Mouse (Mus musculus): ENCODE measurements around the gene Lrsam1.

Lrsam1 gene

DNA sequence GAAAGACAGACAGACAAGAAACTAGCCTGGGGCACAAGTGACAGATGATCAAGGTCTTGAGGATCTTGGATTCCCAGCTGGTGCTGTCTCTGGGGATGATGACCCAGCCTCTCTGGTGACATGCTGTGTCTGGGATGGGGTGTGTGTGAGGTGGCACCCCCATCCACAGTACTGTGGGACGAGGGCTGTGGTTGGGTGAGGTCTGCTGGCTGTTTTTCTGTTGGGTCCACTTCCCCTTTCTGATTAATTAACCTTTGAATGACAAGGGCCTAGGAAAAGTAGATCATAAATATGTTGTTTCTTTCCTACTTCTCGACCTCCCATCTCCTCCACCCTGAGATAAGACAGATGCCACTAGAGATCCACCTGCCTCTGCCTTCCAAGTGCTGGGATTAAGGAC is 67.3 kb downstream of the Lrsam1 start:
- no peak for DNase-seq (ENCODE audit: low read depth)

DNA sequence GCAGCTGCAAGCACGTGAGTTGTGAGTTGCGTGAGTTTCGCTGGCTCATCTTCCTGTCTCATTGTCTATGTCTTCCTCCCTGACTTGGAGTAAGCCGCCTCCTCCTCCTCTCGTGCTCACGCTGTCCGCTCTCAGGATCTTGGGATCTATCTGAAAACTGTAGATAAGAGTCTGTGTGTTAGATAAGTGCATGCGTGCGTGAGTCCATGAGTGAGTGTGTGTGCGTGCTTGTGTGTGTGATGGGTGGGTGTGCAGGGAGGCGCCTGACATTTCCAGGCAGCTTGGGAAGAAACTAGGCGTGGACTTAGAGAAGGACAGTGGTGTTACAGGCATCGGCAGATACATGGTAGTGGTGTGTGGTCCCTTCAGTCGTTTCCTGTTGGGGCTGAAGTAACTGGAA is 68.9 kb downstream of the Lrsam1 start:
- DNase-seq (ENCODE audit: low read depth), result no peak

DNA sequence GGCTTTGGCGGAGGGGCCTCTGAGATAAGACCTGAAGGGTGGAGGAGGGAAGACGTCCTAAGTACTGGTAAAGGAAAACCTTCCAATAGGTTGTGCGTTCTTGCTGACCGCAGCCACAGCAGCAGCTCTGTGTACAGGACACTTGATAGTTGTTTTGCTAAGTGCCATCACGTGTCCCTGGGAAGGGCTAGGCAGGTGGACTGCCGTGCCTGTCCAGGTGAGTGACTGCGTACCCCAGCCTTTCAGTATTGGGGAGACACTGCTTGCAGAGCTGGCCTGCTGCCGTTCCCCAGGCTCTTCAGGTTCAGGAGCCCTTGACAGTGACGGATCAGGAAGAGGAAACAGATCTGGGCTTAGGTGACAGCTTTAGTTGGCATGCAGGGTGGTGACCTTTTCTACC is 70.1 kb downstream of the Lrsam1 start:
- DNase-seq (ENCODE audit: low read depth), result no peak

DNA sequence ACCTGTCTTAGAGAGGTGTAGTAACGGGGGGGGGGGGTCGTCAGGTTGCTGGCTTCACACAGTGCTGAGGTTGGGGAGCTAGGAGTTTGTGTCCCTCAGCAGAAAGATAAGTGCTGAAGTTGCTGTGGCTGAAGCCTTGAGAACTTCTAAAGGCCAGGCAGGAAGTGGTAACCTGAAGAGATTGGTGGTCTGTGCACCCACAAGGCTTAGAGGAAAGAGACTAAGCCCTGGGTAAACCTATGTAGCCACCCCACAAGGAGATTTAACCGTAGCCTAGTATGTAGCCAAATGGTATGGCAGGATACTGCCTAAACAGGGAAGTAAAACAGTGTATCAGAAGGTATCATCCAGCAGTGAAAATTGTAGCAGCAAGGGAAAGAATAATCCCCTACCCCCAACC is 71.1 kb downstream of the Lrsam1 start:
- peak; percentile 62 for DNase-seq (ENCODE audit: low read depth)

DNA sequence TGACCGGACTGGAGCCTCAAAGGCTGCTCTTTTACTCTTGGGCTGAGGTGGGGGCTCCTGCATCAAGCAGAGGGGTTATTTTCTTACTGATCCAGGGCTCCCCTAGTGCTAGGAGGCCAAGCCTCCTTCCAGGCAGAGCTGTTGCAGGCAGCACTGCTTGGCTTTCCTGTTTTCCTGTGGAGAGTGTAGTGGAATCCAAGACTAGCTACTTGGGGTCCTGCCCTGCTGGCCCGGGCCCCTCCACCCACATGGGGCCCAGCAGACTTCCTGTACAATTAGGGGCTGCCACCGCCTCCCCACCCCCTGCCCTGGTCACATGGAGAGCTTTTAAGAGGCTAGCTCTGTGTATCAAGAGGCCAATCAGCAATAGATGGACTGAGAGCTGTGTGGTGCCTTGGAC is 72.9 kb downstream of the Lrsam1 start:
- no peak for DNase-seq (ENCODE audit: low read depth)

DNA sequence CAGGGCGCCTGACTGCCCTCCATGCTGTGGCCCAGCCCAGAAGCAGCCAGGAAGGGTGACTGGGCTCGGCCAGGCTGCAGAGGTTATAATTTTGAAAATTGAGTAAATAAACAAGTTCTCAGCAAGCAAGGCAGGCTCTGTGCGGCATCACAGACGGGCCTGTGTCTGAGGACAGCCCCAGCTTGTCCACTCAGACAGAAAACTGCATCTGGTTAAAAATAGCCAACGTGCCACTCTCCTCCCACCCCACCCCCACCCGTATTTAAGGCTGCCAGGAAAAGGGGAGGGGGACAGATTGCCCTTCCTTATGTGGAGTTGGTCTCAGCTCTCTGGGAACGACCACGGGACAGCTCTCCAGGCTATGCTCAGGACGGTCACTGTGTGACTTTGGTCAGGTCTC is 73.4 kb downstream of the Lrsam1 start:
- DNase-seq (ENCODE audit: low read depth), result no peak

DNA sequence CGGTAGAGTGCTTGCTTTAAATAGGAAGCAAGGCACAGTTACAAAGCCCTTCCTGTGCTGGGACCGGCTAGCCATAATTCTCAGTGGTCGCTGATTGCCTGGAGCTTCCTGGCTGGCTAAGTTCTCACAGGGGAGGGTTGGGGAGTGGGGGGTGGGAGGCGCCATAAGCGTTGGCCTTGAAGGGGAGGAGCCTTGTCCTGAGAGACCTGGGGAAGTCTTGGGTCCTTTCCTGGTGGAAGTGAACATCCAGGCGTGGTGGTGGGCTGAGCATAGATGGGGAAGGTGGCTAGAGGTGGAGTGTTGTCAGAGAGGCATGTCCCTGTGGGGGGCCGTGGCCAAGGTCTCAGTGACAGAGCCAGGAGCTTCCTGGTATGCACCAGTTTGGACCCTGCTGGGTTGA is 76.7 kb downstream of the Lrsam1 start:
- DNase-seq (ENCODE audit: low read depth), result no peak

DNA sequence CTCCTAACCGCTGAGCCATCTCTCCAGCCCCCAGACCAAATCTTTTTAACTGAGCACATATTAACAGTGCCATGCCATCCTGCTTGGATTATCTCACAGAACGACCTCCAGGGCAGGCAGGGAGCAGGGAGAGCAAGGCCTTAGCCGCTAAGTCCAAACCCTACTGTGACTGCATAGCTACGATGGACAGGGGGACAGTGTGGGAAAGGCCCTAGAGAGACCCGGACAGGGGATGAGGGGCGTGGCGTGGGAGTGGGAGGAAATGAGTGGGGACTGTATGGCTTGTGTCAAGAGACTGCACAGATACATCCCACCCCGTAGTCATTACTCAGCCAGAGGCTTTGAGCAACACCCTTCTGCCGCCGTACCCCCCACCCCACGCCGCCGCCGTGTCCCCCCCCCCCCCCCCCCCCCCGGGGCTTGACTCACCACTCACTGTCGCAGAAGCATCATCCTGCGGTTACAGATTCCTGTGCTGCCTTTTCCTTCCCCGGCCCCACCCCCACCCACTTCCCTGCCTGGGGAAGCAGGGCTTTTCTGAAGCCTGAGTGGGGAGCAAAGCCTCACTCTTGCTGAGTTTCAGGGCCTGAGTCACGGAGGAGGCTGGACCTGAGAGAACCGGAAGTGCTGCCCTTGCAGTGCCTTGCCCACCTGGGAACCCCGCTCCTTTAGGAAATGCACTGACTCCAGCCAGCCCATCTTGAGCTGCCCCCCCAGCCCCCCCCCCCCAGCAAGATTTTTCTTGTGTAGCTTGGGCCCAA is 79.0 kb downstream of the Lrsam1 start:
- peak; percentile 79 for DNase-seq (ENCODE audit: low read depth)

DNA sequence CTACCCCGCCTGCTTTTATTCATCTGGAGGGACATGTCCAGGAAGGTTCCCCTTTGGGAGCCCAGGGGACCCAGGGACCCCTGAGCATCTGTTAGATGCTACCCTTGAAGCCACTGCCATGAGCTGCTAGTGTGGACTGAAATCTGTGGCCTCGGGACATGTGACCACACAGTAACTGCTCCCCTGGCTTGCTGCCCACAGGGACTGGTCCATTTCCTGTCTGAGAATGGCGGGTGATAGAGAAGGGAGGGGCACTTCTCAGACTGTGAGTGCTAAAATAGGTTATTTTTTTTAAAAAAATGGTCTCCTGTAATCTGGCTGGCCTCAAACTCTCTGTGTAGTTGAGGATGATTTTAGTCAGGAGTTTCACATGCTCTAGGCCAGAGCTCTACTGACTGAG is 79.7 kb downstream of the Lrsam1 start:
- DNase-seq (ENCODE audit: low read depth), result peak; percentile 74

DNA sequence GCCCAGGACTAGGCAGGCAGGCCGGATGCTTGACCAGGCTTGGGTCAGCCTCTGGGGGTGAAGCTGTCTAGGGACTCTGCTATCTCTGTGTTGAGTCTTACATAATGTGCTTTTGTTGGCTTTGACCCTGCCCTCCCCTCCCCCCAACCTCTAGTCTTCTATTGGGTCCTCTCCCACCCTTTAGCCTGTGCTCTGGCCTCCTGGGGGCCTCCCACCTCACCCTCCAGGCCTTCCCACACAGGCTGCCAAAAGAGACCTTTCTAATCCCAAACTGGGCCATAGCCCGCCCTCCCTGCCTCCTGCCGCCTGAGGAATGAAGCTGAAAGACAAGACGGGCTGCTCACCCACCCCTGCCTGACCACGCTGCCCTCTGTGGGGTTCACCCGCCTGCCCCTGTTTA is 80.4 kb downstream of the Lrsam1 start:
- DNase-seq (ENCODE audit: low read depth), result no peak

DNA sequence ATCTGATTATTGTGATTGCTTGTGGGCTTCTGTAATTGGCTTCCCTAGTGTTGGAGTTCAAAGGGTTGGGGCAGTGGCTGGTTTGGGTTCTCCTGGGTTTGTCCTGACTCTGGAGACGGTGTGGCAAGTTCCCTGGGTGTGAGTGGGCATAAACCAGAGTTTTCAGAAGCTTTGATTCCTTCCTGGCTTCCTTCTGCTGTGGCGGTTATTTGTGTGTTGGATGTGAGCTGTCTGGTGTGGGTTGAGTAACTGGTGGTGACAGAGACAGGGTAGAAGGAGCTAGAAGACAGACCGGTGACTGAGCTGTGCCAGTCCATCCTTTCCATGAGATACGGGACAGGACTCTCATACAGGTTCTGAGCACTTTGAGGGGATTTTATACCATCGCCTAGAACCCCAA is 81.8 kb downstream of the Lrsam1 start:
- DNase-seq (ENCODE audit: low read depth), result no peak

DNA sequence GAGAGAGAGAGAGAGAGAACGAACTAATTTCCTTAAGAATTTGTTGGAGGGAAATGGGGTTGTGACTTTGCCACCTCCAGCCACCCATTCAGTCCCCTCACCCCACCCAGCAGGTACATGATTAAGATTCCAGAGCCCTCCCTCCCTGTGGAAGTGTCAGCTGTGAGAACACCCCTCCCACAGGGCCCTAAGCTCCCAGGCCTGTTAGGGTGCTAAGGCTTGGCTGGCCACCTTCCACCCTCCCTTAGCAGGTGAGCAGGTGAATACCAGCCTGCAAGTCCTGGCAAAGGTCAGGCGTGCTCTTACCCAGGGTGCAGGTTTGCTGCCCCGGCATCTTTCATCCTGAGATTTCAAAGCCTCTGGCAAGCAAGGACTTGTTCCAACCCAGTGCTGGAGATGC is 83.0 kb downstream of the Lrsam1 start:
- DNase-seq (ENCODE audit: low read depth), result no peak

DNA sequence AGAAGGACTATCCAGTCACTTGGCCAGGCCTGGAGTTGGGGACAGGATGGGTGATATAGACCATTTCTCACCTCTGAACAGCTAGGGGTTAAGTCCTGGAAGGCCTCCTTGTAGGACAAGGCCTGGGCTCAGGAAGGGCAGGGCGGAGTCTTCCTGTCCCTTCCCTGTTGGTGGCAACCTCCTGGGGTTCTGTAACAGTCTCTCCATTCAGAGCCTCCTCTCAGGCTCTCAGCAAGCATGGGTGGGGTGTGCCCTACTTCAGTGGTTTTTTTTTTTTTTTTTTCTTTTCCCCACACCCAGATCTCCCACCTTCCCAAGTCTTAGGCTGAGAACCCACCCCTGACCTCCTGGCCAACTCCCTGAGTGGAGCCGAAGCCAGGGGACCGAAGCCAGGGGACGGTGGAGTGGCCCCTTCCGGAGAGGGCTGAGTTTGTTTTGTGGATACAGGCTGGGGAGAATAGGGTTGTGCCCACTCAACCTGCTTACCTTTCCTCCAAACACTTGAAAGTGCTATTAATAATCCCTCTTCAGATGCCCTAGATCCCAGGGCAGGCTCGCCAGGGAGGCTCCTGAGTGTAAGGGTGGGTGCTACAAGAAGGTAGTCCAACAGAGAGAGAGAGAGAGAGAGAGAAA is 83.5 kb downstream of the Lrsam1 start:
- DNase-seq (ENCODE audit: low read depth), result no peak

DNA sequence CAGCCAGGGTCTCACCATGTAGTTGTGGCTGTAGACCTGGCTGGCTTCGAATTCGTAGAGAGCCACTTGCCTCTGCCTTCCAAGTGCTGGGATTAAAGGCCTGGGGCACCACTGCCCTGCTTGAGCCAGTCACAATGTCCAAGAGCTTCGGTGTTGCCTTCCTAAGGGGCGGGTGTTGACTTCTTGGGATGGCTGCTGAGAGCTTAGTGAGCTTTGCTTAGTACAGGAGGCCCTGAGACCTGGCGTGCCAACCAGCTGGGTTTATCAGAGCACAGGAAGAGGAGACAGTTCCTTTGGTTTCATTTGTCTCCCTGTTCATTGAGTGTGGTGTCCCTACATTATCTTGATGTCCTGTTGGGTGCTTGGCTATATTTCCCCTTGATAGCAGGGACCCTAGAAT is 84.1 kb downstream of the Lrsam1 start:
- no peak for DNase-seq (ENCODE audit: low read depth)

DNA sequence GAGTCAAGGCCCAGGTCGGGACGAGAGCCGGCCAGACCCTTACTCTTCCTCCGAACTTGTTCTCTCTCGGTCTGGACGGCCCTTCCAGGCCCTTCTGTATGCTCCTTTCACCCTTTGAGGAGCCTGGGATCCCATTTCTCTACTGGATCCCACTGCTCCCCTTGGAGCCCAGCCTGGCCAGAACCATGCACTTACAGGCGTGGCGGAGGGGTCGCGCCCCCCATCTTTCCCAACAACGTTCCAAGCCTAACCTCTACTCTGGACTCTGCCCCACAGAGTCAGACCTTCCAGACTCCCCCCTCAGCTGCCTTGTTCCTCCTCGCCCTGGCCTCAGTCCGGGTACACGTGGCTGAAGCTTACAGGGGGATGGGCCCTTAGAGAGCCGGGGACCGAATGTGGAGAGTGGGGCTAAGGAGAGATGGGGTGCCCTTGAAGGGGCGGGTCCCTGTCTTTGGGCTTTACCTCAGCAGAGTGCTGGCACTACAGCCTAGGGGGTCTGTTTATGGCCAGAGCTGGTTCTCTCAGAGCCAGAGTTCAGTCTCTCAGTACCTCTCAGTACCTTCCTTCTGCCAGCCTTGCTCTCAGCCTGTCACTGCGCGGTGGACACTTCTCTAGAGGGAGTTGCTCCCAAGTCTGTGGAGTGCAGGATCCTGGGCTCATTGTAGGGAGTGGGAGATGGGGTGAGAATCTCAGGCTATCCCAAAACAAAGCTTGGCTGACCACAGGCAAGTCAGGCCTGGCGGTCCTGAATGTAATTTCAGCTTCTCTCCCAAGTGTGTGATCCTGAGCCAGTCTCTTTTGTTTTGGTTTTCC is 84.7 kb downstream of the Lrsam1 start:
- DNase-seq (ENCODE audit: low read depth), result no peak

DNA sequence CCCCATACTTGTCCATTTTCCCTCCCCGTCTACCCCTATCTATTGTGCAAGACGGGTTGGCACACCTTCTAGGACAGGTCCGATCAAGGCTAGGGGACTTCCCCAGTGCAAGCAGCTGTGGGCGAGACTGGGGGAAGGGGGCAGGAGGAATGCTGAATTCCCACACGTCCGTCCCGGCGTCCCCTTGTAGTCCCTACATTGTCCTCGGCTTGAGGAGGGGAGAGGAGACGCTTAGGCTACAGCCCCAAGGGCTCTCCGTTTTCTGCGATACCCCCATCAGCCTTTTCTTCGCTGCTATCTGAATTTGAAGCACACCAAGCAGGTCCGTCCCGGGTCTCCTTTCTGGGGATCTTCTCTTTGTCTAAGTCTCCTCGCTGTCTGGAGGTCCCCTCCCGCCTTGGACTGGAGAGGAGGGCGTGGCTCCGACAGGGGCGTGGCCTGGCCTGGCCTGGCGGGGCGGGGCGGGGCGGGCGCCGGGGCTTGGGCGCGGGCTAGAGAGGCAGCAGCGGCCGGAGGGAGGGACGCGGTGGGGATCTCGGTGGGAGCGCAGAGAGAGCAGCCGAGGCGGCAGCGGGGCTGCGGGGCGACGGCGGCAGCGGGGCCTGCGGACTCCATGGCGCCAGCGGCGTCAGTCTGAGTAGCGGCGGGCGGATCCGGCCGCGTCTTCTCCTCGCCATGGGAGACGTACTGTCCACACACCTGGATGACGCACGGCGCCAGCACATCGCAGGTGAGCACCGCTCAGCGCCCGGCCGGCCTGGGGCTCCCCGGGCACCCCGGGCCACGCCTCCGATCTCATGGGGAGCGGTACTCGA is 85.5 kb downstream of the Lrsam1 start, which contains the start of gene Fam129b:
TSS of gene Fam129b (plus strand) at position 440 of the 815 bp plus-strand sequence.
- peak; percentile 85 for DNase-seq (ENCODE audit: low read depth)

Data from induced T-regulatory cell, adult 2 months (primary cell).